Mouse (Mus musculus): Measurements from ENCODE around the gene Pak7.

GRCm38 (mm10) chr2:136050793-136051615 lies 336.8 kb downstream of the Pak7 start:
- no peak for TF ChIP-seq POLR2A (IDR thresholded peaks at IDR 0.05; ENCODE audit: insufficient read depth, low read depth, low read length)
- no peak for TF ChIP-seq CTCF (IDR thresholded peaks at IDR 0.05)
- TF ChIP-seq EP300 (IDR thresholded peaks at IDR 0.05; ENCODE audit: insufficient read depth, low read depth, low read length): no peak
